Mouse (Mus musculus): ENCODE results near the gene Carhsp1.

The Carhsp1 gene

DNA sequence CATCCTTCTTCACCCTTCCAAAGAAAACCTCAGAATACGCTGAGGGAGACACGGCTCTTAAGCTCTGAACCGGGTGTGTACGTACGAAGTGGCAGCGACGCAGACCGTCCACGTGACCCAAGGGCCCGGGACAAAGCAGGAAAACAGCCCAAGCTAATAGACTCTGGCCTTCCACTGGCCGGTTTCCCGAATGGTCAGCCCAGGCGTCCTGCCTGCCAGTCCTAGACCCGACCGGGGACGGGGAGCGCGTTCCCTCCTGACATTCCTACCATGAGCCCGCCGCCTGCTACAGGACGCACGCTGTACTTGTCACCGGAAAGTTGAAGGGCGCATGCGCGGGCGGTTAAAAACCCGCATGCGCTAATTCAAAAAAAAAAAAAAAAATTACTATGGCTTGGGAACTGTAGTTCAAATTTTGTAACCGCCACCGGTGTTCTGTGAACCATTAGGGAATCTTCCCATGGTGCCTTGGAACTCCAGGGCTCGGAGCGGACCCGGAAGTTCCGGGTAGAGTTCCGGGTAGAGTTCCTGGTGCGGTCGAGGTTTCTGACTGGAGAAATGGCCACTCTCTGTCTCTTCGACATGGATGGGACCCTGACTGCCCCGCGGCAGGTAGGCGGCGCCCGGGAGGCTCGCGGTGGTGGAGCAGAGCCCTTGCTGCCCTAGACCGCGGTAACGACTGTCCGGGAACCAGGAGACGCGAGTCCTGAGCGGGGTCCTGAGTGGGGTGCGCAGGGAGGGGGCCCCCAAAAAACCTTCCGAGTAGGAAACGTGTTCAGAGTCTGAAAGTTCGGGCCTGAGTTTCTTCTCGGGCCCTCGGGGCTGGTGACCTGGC, 34.5 kb downstream of the Carhsp1 start, which contains the start of the genes Pmm2 and Tmem186:
Gene Pmm2, plus strand, starts transcription at position 458 of the 835 bp plus-strand sequence.
Gene Tmem186, minus strand, starts transcription at position 496 of the 835 bp plus-strand sequence.
- DNase-seq = peak; percentile 91

GRCm38 (mm10) chr16:8636867-8637216, 35.1 kb downstream of the Carhsp1 start:
- no peak for DNase-seq

GRCm38 (mm10) chr16:8631428-8631827, 40.5 kb downstream of the Carhsp1 start:
- DNase-seq = no peak

DNA sequence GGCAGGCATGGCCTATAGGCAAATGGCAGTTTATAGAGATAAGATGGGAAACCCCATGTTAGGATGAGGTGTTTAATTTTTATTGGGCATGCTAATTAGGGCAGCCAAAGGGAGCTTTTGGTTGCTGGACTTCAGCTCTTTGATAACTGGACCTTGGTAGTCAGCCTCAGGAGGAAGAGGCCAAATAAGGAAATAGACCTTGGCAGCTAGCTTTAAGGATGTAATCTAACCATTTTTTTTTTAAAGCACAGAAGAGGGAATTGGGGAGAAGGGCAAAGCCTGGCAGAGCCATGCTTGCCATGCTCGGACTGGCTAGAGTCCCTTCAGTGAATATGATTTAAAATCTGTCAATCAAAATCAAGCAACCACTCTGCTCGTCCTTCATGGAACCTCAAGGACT, 41.5 kb downstream of the Carhsp1 start:
- DNase-seq = no peak

DNA sequence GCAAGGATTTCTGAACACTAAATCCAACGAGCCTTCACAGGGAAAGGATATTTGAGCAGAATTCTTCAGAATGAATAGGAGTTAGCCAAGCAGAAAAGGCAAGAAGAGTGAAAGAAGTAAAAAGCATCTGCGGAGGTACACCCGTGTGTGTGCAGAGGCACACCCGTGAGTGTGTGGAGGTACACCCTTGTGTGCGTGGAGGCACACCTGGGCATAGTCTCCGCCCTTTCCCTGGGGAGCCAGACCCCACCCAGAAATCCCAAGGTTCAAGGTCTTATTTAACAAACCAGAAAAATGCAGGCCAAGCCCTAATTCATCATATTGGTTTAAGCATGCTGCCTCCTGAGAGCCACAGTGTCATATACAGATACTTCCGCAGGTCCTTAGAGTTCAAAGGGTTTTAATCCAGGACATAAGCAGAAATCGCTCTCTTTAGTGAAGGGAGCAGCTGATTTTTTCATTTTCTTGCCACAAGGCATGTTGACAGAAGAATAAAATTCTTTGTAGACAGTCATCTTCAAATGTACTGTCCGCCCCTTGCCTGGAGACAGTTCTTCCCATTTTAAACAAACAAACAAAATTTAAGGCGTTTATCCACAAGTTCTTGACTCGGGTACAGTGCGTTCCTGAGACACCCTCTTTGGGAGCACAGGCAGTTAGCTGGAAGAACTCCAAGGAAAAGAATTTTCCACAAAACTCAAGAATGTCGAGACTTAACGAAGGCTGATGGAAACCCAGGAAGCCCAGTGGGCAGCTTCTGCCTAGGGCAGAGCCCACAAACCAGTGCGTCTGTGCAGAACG, 51.4 kb downstream of the Carhsp1 start:
- no peak for DNase-seq

DNA sequence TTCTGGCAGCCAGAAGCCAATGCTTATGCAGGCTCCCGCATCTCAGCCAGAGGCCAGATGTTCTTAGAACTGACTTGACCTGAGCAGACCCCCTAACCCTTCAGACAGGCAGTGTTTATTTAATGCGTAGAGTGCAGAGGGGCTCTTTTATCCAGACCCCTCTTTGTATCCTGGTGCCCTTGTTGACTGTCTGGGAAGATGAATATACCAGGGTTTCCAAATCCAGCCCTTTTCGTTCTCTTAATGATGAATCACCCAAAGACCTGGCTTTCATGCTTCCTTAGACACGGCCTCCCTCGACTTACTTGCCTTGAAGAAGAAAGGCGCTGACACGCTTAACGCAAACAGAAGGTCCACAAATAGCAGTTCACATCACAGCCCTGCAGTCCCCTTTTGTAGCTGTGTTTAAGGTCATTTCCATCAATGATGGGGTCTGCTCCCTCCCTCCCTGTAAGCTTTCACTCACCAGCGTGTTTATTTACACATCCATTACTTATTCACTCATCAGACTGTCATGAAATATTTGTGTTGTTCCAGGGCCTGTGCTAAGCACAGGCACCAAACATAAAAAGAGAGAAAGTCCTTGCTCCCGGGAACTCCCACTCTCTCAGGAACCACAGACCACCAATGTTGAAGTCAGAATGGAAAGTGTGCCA, 52.2 kb downstream of the Carhsp1 start:
- DNase-seq = no peak

GRCm38 (mm10) chr16:8613447-8613846, 58.5 kb downstream of the Carhsp1 start:
- no peak for DNase-seq

- no peak for DNase-seq
These were observed 58.9 kb downstream of the Carhsp1 start for GRCm38 (mm10) chr16:8613039-8613438.

DNA sequence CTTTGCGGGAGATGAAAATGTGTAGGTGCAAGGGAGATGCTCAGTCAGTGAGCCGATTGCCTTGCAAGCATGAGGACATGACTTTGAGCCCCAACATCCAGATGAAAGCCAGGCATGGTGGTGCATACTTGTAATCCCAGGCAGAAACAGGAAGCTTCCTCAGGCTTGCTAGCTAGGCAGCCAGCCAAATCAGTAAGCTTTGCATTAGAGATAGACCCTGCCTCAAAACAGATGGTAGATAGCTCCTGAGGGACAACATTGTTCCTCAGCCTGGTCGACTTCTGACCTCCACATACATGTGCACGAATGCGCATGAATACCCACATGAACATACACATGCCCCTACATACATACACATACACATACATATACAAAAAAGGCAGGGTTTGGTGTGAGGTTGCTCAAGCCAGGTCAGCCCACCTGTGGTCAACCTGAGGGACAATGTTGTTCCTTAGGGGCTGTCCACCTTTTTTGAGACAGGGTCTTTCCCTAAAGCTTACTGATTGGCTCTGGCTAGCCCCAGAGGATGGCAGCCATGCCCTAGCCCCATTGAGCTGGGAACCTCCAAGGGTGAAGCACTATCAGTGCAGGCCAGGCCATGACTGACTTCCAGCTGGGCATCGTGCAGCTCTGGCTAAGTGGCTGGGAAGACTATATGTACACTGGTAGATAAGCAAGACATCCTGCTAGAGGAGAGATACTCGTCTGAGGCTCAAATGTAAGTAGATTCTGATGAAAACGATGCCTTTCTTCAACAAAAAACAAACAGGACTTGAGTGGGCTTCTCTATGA, 59.5 kb downstream of the Carhsp1 start:
- no peak for DNase-seq

GRCm38 (mm10) chr16:8610397-8610796, 61.6 kb downstream of the Carhsp1 start:
- DNase-seq = no peak

Measured in layer of hippocampus, adult 9-11 months (tissue).